Comparison of ENCODE assay signal across 8 mouse cellular contexts in genomic region chr15:25886581-25887011, GRCm38 (mm10). TPM values are rescaled to one million over a fixed set of nuclear protein-coding genes. Genes with fewer than 3 reads are reported as not detected.
DNase-seq lines count a peak whose midpoint lies in the region; ATAC-seq and TF ChIP-seq lines count a peak whose summit lies in the region.
"Had no signal": no experiment of that assay in that cellular context is flagged by ENCODE, and none has a peak within 500 bp of the region (broad histone marks: within the 10 kb centered on the region; RNA-seq: fewer than 3 reads in every experiment).

No protein-coding gene starts in this region.

- no peaks in the 10 kb centered on the region for H3K27me3 ChIP-seq in liver, adult 2 months (ENCODE audit: control insufficient read depth, insufficient read depth, low read length)
- no peaks in the 10 kb centered on the region for H3K27me3 ChIP-seq in liver, postnatal 0 days (ENCODE audit: insufficient read depth, low read length)
- H3K27me3 ChIP-seq in embryonic facial prominence, embryonic 10.5 days (replicated peaks; ENCODE audit: low read depth, poor library complexity, severe bottlenecking), result no peaks in the 10 kb centered on the region
- H3K27me3 ChIP-seq: embryonic facial prominence, embryonic 13.5 days had no signal

- H3K36me3 ChIP-seq in liver, adult 2 months (ENCODE audit: control insufficient read depth, insufficient read depth, low read length), result no peaks in the 10 kb centered on the region
- H3K36me3 ChIP-seq in liver, postnatal 0 days (replicated peaks; ENCODE audit: insufficient read depth, low read length), result no peaks in the 10 kb centered on the region
- H3K36me3 ChIP-seq in embryonic facial prominence, embryonic 10.5 days (replicated peaks), result no peaks in the 10 kb centered on the region
- H3K36me3 ChIP-seq: embryonic facial prominence, embryonic 13.5 days had no signal

- no peaks in the 10 kb centered on the region; the same call in 1 of the 2 replicates for H3K9me3 ChIP-seq in liver, postnatal 0 days (ENCODE audit: low read length)
- no peaks in the 10 kb centered on the region for H3K9me3 ChIP-seq in embryonic facial prominence, embryonic 10.5 days
- H3K9me3 ChIP-seq: embryonic facial prominence, embryonic 13.5 days had no signal

- H3K4me3 ChIP-seq in liver, adult 2 months (ENCODE audit: insufficient read depth, low read depth, low read length), result no peak overlapping the region
- no peak overlapping the region for H3K4me3 ChIP-seq in liver, postnatal 0 days (ENCODE audit: low read depth, low read length)
- no peak overlapping the region for H3K4me3 ChIP-seq in embryonic facial prominence, embryonic 10.5 days
- H3K4me3 ChIP-seq: embryonic facial prominence, embryonic 13.5 days had no signal

- no peak overlapping the region for H3K27ac ChIP-seq in liver, adult 2 months (replicated peaks; ENCODE audit: insufficient read depth, low read depth, low read length)
- no peak overlapping the region for H3K27ac ChIP-seq in liver, postnatal 0 days (ENCODE audit: low read depth)
- H3K27ac ChIP-seq in embryonic facial prominence, embryonic 10.5 days (replicated peaks), result no peak overlapping the region
- H3K27ac ChIP-seq: embryonic facial prominence, embryonic 13.5 days had no signal

- no peak overlapping the region for H3K9ac ChIP-seq in liver, adult 2 months (ENCODE audit: low read depth, low read length)
- no peak overlapping the region for H3K9ac ChIP-seq in liver, postnatal 0 days (replicated peaks)
- H3K9ac ChIP-seq: embryonic facial prominence, embryonic 13.5 days had no signal

- DNase-seq in liver, adult 2 months (ENCODE audit: extremely low read depth, low read depth, low spot score), result peak; percentile 12
- no peak for DNase-seq in liver, postnatal 0 days
- peak; percentile 29 for DNase-seq in heart, postnatal 25 days (ENCODE audit: low spot score)
- peak; percentile 34 to 60 for DNase-seq in left cerebral cortex, adult 8-10 months (ENCODE audit: low spot score in 2 of 2)
- DNase-seq in right cerebral cortex, postnatal 10 days (ENCODE audit: low spot score in 2 of 2), result peak; percentile 86
- no peak for DNase-seq in embryonic facial prominence, embryonic 10.5 days (ENCODE audit: low spot score)
- DNase-seq in thymus, postnatal 36 days, result no peak

- H3K4me1 ChIP-seq in liver, adult 2 months (ENCODE audit: control insufficient read depth, insufficient read depth, low read length), result no peaks in the 10 kb centered on the region
- peaks cover 15% of the 10 kb centered on the region for H3K4me1 ChIP-seq in liver, postnatal 0 days (ENCODE audit: insufficient read depth)
- no peaks in the 10 kb centered on the region for H3K4me1 ChIP-seq in embryonic facial prominence, embryonic 10.5 days
- H3K4me1 ChIP-seq: embryonic facial prominence, embryonic 13.5 days had no signal

- TF ChIP-seq EP300 in liver, postnatal 0 days (IDR thresholded peaks at IDR 0.05; ENCODE audit: low read depth), result no peak

- intact Hi-C loops in heart, postnatal 25 days (cut with DNase I), result no loop called here

- H3K79me2 ChIP-seq in liver, adult 2 months (ENCODE audit: control insufficient read depth, insufficient read depth, low read length), result no peaks in the 10 kb centered on the region

- no peak for TF ChIP-seq CTCF in liver, adult 2 months (IDR thresholded peaks at IDR 0.05; ENCODE audit: low read depth, low read length)
- TF ChIP-seq CTCF in liver, postnatal 0 days (IDR thresholded peaks at IDR 0.05; ENCODE audit: low read depth), result no peak

- TF ChIP-seq POLR2A in liver, adult 2 months (IDR thresholded peaks at IDR 0.05; ENCODE audit: extremely low read depth, insufficient read depth, low read length), result no peak

- 74% methylated on average over 6 of the region's 6 CpGs for WGBS in liver, adult 2 months
- WGBS in liver, postnatal 0 days (ENCODE audit: insufficient replicate concordance), result 78% methylated on average over 6 of the region's 6 CpGs
- WGBS in embryonic facial prominence, embryonic 10.5 days, result 89% methylated on average over 6 of the region's 6 CpGs

- no peak overlapping the region for H3K4me2 ChIP-seq in liver, postnatal 0 days (ENCODE audit: low read depth, low read length)
- H3K4me2 ChIP-seq: embryonic facial prominence, embryonic 13.5 days had no signal

- no peak for ATAC-seq in liver, postnatal 0 days

RNA-seq across cellular contexts. Expression of gene Retreg1, which starts 43.6 kb away (rescaled TPM):
- total RNA-seq in liver, adult 2 months (2014; rRNA removed), result 176 and 192 TPM in 2 replicates
- 16.1 and 19.5 TPM in 2 replicates for polyA plus RNA-seq in liver, adult 2 months (2012; rRNA removed)
- polyA plus RNA-seq in liver, postnatal 0 days (2015; fragmentation: Nextera tagmentation; extraction: Ambion mirVana), result 17.0 and 18.6 TPM in 2 replicates
- total RNA-seq in heart, postnatal 25 days (2021), result 100 to 1,000 TPM; 206 to 227 TPM
- 10 to 100 TPM; 37.9 to 40.2 (median 39.0) TPM for total RNA-seq in left cerebral cortex, adult 8-10 months (2022)
- 2.2 and 2.5 TPM in 2 replicates for polyA plus RNA-seq in embryonic facial prominence, embryonic 10.5 days (2016; fragmentation: Nextera tagmentation; extraction: Ambion mirVana)

Comparison
In these comparisons a context has a peak if more than half of its experiments do, and no peak if none do; other contexts are left out.
1. DNase-seq: peak in liver, adult 2 months (single experiment), heart, postnatal 25 days (single experiment), left cerebral cortex, adult 8-10 months (2 of 2) and right cerebral cortex, postnatal 10 days (2 of 2); none in liver, postnatal 0 days (single experiment), embryonic facial prominence, embryonic 10.5 days (single experiment) and thymus, postnatal 36 days (0 of 2).